Mouse (Mus musculus) kidney, embryonic 14.5 days (tissue): Measurements from ENCODE around the gene Pmm1. TPM values are rescaled to one million over a fixed set of nuclear protein-coding genes. Genes with fewer than 3 reads are reported as not detected.

Experiments
- ATAC-seq: fragments of 200-750 bp; cut with Nextera tagmentation; 2 replicates; pipeline ENCODE4 v1.8.0; 2017; ENCODE audit warnings: moderate number of reproducible peaks, mild to moderate bottlenecking, moderate TSS enrichment, moderate library complexity; ENCODE audit not compliant: low FRiP score, low TSS enrichment
- H3K27ac ChIP-seq: fragments of 300-500 bp; sonication (generic); 2 replicates; pipeline ENCODE4 v1.5.1; 2014; ENCODE audit warnings: low read depth, mild to moderate bottlenecking, low read length, moderate library complexity, mixed read lengths
- H3K27me3 ChIP-seq: fragments of 300-500 bp; sonication (generic); 2 replicates; pipeline ENCODE4 v1.6.1; 2014; ENCODE audit warnings: mild to moderate bottlenecking, low read length; ENCODE audit not compliant: control insufficient read depth, insufficient read depth
- H3K36me3 ChIP-seq: fragments of 300-500 bp; sonication (generic); 2 replicates; pipeline ENCODE4 v1.6.1; 2014; ENCODE audit warnings: low read length, mixed read lengths; ENCODE audit not compliant: control insufficient read depth, insufficient read depth
- H3K4me1 ChIP-seq: fragments of 300-500 bp; sonication (generic); 2 replicates; pipeline ENCODE4 v1.6.1; 2014; ENCODE audit warnings: low read length, mixed read lengths; ENCODE audit not compliant: control insufficient read depth, insufficient read depth
- H3K4me2 ChIP-seq: fragments of 300-500 bp; sonication (generic); replicated peaks from 2 replicates; pipeline ENCODE4 v1.6.1; 2014; ENCODE audit warnings: low read depth, mild to moderate bottlenecking, low read length
- H3K4me3 ChIP-seq: fragments of 300-500 bp; sonication (generic); 2 replicates; pipeline ENCODE4 v1.5.1; 2014; ENCODE audit warnings: mild to moderate bottlenecking, low read length
- H3K9ac ChIP-seq: fragments of 300-500 bp; sonication (generic); 2 replicates; pipeline ENCODE4 v1.6.1; 2014; ENCODE audit warnings: low read depth, mild to moderate bottlenecking, low read length, moderate library complexity
- H3K9me3 ChIP-seq: fragments of 300-500 bp; sonication (generic); 2 replicates; pipeline ENCODE4 v1.6.1; 2016; ENCODE audit warnings: low read length; ENCODE audit not compliant: control insufficient read depth
- WGBS: fragments of 180-500 bp; shearing (Covaris S2); extraction: QIAGEN DNeasy Blood & Tissue Kit; methylation state at CpG from one replicate; pipeline ENCODE4 v1.1.7; 2014; 5-methylcytosine and 5-hydroxymethylcytosine counted together
- polyA plus RNA-seq: library from polyadenylated mRNA; unstranded; fragments of >200 nt; fragmentation: Nextera tagmentation; extraction: Ambion mirVana; gene quantifications from 2 replicates; pipeline ENCODE4 v1.2.1, GENCODE M21; 2014

The Pmm1 gene
- polyA plus RNA-seq: 28.3 and 33.0 TPM in 2 replicates

DNA sequence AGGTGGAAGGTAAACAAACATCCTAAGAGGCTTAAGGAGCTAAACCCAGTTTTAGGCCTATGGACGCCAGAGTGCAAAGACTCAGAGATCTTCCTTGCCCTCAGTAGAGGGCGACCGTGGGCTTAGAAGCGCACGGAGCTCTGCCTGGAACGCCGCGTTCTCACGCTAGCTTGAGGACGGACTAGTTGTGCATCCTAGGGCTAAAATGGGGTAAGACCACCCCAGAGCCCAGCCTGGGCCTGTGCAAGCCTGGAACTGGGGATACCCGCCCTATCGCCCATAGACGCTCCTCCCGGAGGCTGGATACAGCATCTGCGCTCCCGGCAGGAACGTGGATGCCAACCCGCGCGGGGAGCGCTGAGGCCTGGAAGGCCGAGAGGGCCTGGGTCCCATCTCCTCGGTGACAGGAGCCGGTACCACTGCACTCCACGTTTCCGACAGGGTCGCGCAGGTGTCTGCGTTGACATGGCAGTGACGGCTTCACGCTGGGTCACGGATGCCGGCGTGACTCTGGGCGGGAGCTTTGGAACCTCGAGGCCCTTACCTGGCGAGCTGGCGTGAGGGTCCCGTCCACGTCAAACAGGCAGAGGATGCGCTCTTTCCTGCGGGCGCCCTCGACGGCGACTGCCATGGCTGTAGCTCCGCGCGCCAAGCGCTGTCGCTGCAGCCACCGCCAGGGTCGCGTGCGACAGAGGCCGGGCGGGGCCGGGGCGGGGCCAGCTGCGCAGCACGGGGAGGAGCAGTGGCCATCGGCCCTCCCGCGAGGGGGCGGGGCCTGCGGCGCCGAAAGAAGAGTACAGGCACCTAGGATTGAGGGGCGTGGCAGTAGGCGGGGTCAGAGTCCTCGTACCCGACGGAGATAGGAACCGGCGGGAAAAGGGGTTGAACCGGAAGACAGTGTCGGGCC, at the start of gene Pmm1:
Gene Pmm1 (minus strand): TSS at position 760 of the 907 bp plus-strand sequence.
- no peaks in the 10 kb centered on the region for H3K27me3 ChIP-seq
- WGBS: under 1% methylated on average over 77 of the region's 77 CpGs
- H3K27ac ChIP-seq: peak within 1 kb of the TSS; percentile 77; the same call in 1 of the 2 replicates

DNA sequence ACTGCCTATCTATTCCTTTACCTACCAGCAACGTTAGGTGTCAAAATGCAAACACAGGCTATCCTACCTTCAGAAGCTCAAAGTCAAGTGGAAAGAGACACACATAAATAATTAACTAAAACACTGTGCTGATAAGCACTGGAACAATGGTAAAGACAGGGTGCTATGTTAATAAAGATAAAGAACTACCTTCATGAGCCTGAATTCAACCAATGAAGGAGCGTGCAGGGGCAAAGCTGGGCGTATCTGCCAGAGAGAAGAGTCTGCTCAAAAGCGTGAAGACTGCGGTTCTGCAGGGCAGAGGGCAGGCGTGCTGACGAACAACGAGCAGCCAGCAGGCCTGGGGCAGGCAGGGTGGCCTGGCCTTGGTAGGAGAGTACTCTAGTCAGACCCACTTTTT, 43.5 kb upstream of the Pmm1 start:
- H3K4me2 ChIP-seq: no peak overlapping the region
- no peak for ATAC-seq
- H3K9me3 ChIP-seq: no peaks in the 10 kb centered on the region
- no peak overlapping the region for H3K9ac ChIP-seq
- H3K4me3 ChIP-seq: no peak overlapping the region
- no peak overlapping the region for H3K27ac ChIP-seq
- no peaks in the 10 kb centered on the region for H3K27me3 ChIP-seq
- no peaks in the 10 kb centered on the region for H3K4me1 ChIP-seq
- 89% methylated on average over 8 of the region's 8 CpGs for WGBS
- peaks cover 17% of the 10 kb centered on the region; the same call in 1 of the 2 replicates for H3K36me3 ChIP-seq

More for the DNA sequence above, at the start of gene Pmm1:
- Histone ChIP-seq H3K4me1 (0 out of 2 replicates have a peak, but pooled peaks cover 4% of the 10 kb centered on the region), H3K36me3 (peaks cover 3% of the 10 kb centered on the region), H3K9me3 (no peaks in the 10 kb centered on the region), H3K4me2 (peak within 1 kb of the TSS; percentile 100), H3K4me3 (peak within 1 kb of the TSS; percentile 73), H3K9ac (peak within 1 kb of the TSS; percentile 68)
- peak; percentile 98 for ATAC-seq

DNA sequence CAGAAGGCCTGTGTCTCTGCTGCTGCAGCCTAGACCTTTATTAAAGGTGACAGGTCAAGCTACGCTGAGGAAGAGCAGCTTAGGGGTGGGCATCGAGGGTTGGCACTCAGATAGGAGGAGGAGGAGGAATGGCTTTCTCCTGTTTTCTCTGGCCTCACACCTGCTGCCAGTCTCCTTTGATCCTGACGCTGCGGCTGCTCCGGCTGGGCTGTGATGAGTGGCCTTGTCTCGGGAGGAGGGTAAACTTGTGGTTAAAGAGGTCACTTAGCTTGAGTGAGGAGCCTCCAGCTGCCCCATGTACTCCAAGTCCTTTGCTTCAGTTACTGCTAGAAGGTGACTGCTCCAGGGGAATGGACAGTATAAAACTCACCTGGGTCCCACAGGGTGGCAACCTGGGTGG, 33.3 kb upstream of the Pmm1 start:
- 61% methylated on average over 6 of the region's 6 CpGs for WGBS
- peaks cover 37% of the 10 kb centered on the region for H3K36me3 ChIP-seq
- H3K4me1 ChIP-seq: no peaks in the 10 kb centered on the region
- H3K4me2 ChIP-seq: no peak overlapping the region
- no peak overlapping the region for H3K9ac ChIP-seq
- H3K4me3 ChIP-seq: no peak overlapping the region
- no peaks in the 10 kb centered on the region for H3K9me3 ChIP-seq
- H3K27ac ChIP-seq: no peak overlapping the region
- no peak for ATAC-seq
- no peaks in the 10 kb centered on the region for H3K27me3 ChIP-seq

DNA sequence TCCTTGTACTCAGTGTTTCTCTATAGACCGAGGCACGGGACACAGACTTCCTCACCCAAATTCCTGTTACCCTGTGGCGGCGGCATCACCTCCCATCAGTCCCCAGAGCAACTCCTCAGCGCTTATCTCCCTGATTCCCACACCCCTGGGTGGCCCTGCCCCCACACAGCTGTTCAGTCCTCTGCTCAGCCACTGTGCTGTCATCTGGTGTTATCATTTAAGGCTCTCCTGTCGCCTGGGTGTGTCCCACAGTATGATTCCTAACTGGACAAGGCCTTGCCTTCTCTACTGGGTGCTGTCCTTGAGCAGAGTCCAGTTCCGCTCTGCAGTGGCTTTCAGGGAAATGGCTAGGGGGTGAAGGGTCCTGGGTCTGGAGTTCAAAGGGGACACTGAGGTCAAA, 29.8 kb upstream of the Pmm1 start:
- no peaks in the 10 kb centered on the region for H3K4me1 ChIP-seq
- 56% methylated on average over 7 of the region's 7 CpGs for WGBS
- no peak overlapping the region for H3K9ac ChIP-seq
- H3K4me2 ChIP-seq: no peak overlapping the region
- H3K27ac ChIP-seq: no peak overlapping the region
- H3K9me3 ChIP-seq: no peaks in the 10 kb centered on the region
- ATAC-seq: no peak
- H3K4me3 ChIP-seq: no peak overlapping the region
- no peaks in the 10 kb centered on the region for H3K27me3 ChIP-seq
- H3K36me3 ChIP-seq: peaks cover 16% of the 10 kb centered on the region

DNA sequence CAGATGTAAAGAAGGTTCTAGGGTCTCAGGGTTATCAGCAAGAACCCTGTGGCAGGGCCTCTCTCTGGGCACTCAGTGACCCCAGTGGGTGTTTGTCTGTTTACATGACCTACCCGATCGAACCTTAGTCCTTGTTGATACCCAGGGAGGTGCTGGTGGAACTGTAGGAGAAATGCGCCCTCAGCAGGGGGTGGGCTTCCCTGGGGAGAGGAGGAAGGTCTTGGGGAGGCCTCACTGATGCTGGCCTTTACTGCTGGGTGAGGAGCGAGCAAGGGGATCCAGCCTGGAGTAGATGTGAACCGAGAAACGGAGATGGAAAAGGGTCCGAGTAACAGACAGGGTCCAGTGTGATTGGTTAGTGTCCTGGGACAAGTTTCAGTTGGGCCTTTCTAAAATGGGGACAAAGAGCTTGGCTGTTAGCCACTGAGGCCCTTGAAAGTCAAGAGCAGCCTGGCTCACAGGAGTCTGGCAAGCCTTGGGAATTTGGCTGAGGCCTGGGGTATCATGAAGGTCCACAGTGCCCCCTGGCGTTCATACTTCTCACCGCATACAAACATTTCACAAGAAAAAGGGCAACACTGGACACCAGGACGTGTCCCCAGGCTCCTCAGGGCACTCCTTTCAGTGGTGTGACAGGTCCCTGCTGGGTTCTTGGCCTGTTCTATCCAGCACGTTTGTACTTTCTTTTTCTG, 28.8 kb upstream of the Pmm1 start:
- Histone ChIP-seq H3K9ac (peak overlapping the region; percentile 31; the same call in 1 of the 2 replicates), H3K4me1 (no peaks in the 10 kb centered on the region), H3K9me3 (no peaks in the 10 kb centered on the region), H3K27me3 (no peaks in the 10 kb centered on the region), H3K27ac (no peak overlapping the region; the same call in 1 of the 2 replicates), H3K4me2 (no peak overlapping the region), H3K36me3 (peaks cover 8% of the 10 kb centered on the region), H3K4me3 (no peak overlapping the region)
- peak; percentile 41; the same call in 1 of the 2 replicates for ATAC-seq
- WGBS: 46% methylated on average over 11 of the region's 11 CpGs

DNA sequence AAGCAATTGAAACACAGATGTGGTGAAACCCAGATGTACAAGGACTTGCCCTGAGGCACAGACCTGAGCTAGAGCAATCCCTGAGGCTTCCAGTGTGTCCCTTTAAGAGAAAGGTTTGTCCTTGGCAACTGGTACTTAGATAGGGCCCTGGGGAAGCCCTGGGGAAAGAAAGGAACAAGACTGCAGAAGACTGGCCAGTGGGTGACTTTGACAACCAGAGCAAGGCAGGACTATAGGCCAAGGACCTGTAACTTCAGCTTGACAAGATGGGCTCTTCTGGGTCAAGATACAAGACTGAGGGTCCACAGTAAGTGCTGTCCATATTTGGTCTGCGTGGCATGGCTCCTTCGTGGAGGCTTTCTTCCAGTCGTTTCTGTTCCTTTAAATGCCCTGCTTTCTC, 26.9 kb upstream of the Pmm1 start, which contains the start of gene Xrcc6:
Gene Xrcc6 (plus strand): TSS at position 190 of the 400 bp plus-strand sequence.
- no peaks in the 10 kb centered on the region for H3K9me3 ChIP-seq
- H3K4me1 ChIP-seq: no peaks in the 10 kb centered on the region
- no peaks in the 10 kb centered on the region for H3K27me3 ChIP-seq
- WGBS: 81% methylated on average over 3 of the region's 3 CpGs
- H3K9ac ChIP-seq: no peak within 1 kb of the TSS
- no peaks in the 10 kb centered on the region for H3K36me3 ChIP-seq
- no peak for ATAC-seq
- H3K4me2 ChIP-seq: no peak within 1 kb of the TSS
- H3K4me3 ChIP-seq: no peak within 1 kb of the TSS
- H3K27ac ChIP-seq: no peak within 1 kb of the TSS

DNA sequence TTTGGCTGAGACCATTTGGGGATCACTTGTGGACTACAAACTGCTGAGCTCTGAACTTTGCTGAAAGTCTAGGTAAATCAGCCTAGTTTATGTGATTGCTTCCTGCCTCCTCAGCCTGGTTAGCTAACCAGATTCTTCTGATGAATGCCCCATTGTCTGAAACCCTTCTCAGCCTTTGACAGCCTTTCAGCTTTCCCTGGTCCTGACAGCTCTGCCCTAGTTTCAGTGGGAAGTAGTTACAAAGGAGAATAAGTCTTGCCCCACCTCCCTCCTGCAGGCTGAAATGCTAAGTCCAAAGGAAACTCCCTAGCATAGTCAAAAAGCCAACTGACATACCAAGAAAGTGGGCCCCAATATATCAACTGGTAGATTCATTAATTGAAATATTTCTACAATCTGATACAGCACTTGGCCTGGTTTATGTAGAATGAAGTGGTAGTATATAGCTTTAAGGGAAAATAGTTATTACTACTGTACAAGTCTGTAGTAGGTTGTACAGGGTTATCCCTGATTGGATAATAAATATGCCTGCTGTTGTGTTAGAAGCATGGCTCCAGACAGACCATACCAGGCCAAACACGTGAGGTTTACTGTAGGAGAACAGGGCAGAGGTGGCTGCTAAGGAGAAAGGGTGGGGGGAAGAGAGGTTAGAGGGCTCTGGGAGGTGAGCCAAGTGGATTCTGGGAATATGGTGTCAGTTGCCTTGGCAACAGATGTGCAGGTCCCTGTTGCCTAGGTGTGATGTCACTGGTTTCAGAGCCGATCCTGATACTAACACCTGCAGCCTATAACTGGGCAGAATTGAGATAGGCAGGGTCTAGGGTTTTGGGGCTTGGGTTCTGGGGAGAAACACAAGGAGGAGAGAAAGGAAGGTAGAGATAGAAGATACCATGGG, 24.8 kb upstream of the Pmm1 start:
- no peak overlapping the region for H3K27ac ChIP-seq
- no peaks in the 10 kb centered on the region for H3K9me3 ChIP-seq
- H3K4me3 ChIP-seq: no peak overlapping the region
- H3K27me3 ChIP-seq: no peaks in the 10 kb centered on the region
- 54% methylated on average over 2 of the region's 2 CpGs for WGBS
- H3K36me3 ChIP-seq: no peaks in the 10 kb centered on the region
- no peaks in the 10 kb centered on the region for H3K4me1 ChIP-seq
- H3K9ac ChIP-seq: no peak overlapping the region
- ATAC-seq: no peak
- H3K4me2 ChIP-seq: no peak overlapping the region

DNA sequence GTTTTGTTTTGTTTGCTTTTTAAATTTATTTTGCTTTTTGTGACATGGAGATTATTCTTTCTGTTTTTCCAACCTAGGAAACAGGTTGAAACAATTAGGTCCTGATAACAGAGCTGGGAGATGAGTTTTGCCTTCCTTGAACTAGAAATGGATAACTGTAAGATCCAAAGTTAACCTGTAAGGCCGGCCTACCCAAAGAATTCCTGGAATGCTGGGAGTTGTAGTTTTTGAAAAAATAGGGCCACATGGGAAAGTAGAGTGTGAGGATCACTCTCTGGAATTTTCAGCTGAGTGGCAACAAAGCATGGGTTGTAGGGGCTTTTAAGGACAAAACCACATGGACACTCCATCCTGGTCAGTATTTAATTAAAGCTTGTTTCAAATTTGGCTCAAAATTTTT, 21.4 kb upstream of the Pmm1 start:
- ATAC-seq: no peak
- no peak overlapping the region for H3K27ac ChIP-seq
- no peak overlapping the region for H3K4me3 ChIP-seq
- H3K9me3 ChIP-seq: no peaks in the 10 kb centered on the region
- no peak overlapping the region for H3K4me2 ChIP-seq
- no peak overlapping the region for H3K9ac ChIP-seq
- H3K36me3 ChIP-seq: no peaks in the 10 kb centered on the region
- WGBS: 62% methylated on average over 1 of the region's 1 CpGs
- H3K27me3 ChIP-seq: no peaks in the 10 kb centered on the region
- no peaks in the 10 kb centered on the region for H3K4me1 ChIP-seq
